Mouse (Mus musculus) hematopoietic stem cell, adult 5-6 weeks (primary cell): ENCODE measurements around the gene Atp6v1e2. TPM values are rescaled to one million over a fixed set of nuclear protein-coding genes. Genes with fewer than 3 reads are reported as not detected.

ENCODE experiments used
- ATAC-seq, 2 experiments: fragments of 125-278 bp in 1 of 2; replicated peaks in 1 of 2; 2 replicates each; pipeline ENCODE4 v1.8.0; 2016 to 2017; ENCODE audit warnings: inconsistent platforms in 2 of 2, mild to moderate bottlenecking in 2 of 2, moderate number of reproducible peaks in 2 of 2, low read depth in 1 of 2, moderate TSS enrichment in 1 of 2; ENCODE audit not compliant: low FRiP score in 2 of 2, poor library complexity in 2 of 2, severe bottlenecking in 2 of 2, insufficient read depth in 1 of 2, low TSS enrichment in 1 of 2
- total RNA-seq: library from RNA; stranded (forward); fragments of 172-1452, 232-1000 nt; gene quantifications from 2 replicates; pipeline ENCODE4 v1.2.3, GENCODE M21; 2017

Atp6v1e2 gene
- not detected in 2 replicates for total RNA-seq

DNA sequence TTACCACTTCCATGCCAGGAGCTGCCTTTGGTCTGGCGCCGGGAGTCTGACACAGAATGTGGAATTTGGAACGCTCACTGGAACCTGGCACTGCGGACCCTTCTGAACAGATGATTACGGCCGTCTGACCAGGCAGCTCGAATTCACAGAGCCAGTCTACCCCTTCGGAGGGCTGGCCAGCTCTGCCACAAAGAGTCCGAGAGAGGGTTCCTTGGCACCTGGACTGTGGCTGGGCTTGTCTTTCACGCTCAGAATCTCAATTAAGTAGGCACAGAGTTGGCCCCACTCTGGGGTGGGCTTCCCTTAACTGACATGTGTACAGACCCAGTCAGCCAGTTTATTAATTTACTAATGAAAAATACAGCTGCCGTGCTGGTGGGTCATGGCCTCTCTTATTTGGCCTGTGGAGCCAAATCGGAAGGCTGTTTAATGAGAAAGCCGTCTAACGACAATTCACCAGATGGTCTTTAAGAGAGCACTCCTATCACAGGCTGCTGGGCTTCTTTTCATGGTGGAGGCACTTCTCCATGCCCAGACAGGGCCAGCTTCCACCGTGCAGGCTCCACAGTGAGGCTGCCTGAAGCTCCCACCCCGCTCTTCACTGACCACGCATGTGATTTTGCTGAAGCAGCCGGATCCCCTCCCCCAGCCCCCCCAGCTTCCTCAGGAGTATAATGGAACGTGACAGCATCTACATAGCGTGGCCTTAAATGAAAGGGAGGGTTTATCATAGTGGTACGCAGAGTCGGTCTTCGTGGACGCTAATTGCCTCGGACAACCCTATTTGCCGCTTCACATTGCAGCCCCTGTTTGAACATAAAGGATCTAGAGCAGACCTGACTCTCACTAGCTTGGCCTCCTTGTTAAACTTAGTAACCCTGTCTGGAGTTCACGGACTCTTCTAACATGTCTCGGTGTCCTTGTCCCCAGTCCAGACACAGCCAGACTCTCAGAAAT, at the start of gene Atp6v1e2:
Atp6v1e2 (minus strand) TSS at position 58 of the 957 bp plus-strand sequence.
- ATAC-seq = no peak

DNA sequence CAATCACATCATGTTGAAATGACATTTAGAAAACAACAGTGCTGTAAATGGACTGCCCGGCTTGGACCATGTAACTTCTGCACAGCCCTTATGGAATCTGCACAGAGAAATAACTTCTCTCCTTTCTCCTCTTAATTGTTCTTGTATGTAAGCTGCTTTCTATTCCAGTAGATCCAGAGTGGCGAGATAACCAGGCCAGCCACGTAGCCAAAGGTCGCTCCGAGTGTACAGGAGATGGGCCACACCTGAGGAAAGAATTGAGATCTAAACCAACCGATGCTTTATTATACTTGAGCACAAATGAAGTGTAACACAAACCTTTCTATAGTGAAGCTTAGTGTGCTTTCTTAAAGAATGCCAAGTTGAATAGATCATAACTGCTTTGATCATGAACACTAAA, 49.6 kb upstream of the Atp6v1e2 start:
- ATAC-seq = no peak

GRCm38 (mm10) chr17:86991306-86991705, 43.6 kb upstream of the Atp6v1e2 start:
- no peak for ATAC-seq

- ATAC-seq = no peak
These were observed 41.0 kb upstream of the Atp6v1e2 start for GRCm38 (mm10) chr17:86988601-86989184.

- ATAC-seq = no peak; a peak in 1 of 4 replicates
These were observed 40.5 kb upstream of the Atp6v1e2 start for GRCm38 (mm10) chr17:86988161-86988560.

DNA sequence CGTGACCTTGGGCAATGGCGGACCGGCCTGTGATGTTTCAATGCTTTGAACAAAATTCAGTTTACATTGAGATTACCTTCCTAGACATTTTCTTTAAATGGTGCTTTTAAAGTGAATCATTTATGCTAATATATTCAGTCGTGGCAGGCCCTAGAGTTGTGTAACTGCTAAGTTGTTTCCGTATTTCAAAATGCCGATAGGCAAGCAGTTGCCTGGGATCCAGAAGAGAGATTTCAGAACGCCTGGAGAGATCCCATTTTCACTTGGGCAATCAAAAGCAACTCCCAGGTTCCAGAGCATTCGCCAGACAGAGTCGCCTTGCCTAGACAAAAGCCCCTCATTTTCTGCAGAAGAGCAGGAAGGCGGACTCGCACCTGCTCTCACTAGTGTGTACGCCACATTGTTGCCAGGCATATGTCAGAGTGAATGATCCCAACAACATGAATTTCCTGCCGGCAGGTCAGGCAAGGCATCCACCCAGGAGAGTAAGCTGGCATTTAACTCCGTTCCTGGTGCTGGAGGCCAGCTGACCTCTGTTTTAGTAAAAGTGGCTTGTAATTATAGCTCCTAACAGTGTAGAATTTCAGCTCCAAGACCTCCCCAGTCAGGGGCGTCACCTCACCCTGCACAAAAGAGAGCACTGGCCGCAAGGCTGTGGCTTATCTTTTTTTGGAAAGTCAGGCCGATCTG, 38.9 kb upstream of the Atp6v1e2 start:
- ATAC-seq = no peak

GRCm38 (mm10) chr17:86982497-86982896, 34.8 kb upstream of the Atp6v1e2 start:
- no peak for ATAC-seq

DNA sequence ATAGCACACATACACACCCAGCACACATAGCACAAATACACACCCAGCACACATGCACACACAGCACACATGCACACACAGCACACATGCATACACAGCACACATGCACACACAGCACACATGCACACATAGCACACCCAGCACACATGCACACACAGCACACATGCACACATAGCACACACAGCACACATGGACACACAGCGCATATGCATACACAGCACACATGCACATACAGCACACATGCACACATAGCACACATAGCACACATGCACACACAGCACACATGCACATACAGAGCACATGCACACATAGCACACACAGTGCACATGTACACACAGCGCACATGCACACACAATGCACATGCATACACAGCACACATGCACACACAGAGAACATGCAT, 34.0 kb upstream of the Atp6v1e2 start:
- no peak for ATAC-seq

GRCm38 (mm10) chr17:86981205-86981604, 33.5 kb upstream of the Atp6v1e2 start:
- ATAC-seq = no peak

DNA sequence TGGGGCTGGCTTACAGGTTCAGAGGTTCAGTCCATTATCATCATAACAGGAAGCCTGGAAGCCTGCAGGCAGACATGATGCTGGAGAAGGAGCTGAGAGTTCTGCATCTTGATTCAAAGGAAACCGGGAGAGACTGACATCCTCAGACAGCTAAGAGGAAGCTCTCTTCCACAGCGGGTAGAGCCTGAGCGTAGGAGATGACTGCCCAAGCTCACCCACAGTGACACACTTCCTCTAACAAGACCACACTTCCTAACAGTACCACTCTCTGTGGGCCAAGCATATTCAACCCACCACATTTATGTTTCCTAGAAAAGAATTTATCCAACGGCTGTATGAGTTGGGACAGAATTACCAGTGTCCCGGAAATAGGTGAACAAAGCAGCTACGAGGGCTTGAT, 30.8 kb upstream of the Atp6v1e2 start:
- peak; percentile 76 to 87 for ATAC-seq

DNA sequence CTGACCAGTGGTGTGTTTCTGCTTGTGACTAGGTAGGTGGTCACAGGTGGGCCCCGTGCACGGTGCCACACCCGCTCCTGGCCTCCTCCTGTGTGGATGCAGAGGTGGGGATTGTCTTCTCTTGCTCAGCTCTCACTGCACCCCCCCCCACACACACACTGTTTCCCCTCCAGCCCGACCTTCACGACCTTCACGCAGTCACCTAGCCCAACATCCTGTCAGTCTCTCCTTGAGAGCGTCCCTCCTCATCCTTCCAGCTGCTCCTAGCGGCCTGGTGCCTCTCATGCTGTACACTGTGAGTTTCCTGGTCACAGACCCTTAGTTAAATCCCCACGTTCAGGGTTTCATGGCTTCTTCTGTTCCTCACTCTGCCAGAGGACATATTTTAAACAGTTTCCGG, 28.7 kb upstream of the Atp6v1e2 start:
- ATAC-seq = no peak

DNA sequence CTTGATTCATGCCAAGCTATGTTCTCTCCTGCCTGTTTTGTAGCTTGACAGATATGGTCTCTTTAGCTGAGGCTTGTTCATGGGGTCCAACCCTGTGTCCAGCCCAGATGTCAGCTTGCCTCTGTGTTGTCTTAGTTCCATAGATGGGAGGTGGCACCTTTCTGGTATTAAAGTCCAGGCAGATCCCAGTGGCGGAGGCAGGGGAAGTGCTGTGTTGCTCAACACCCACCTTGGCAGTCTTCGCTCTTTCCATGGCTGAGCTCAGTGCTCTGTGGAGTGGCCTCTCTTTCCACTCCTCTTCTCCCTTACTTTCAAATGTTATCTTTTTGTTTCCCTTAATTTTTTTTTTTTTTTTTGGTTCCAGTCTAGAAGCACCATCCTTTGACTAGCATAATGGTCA, 25.4 kb upstream of the Atp6v1e2 start:
- ATAC-seq = no peak

- ATAC-seq = no peak
These were observed 24.2 kb upstream of the Atp6v1e2 start for GRCm38 (mm10) chr17:86971860-86972259.

DNA sequence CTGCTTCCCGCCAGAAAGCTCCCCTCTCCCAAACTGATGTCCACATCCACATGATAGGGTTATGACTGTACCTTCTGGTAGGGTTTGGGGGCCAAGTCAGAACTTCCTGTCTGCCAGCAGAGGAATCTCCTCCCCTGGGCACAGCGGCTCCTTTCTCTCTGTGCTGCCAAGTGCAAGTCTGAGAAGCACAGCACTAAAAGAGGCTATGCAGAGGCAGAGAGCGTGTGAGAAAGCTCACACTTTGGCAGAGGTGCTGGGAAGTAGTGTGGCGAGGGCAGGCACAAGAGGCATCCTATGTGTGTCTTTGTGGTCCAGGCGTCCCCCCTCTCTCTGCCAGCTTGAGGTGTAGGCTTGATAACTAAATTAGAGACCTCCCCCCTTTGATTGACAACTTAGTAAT, 23.3 kb upstream of the Atp6v1e2 start:
- ATAC-seq = no peak

- ATAC-seq = no peak
These were observed 22.5 kb upstream of the Atp6v1e2 start for GRCm38 (mm10) chr17:86970026-86970750.

GRCm38 (mm10) chr17:86969582-86969981, 21.9 kb upstream of the Atp6v1e2 start:
- peak; percentile 77 to 82 for ATAC-seq

GRCm38 (mm10) chr17:86968581-86968980, 20.9 kb upstream of the Atp6v1e2 start:
- no peak for ATAC-seq
